Mouse (Mus musculus) layer of hippocampus, postnatal 10 days (tissue): Measurements from ENCODE around the gene Olfr1373. TPM values are rescaled to one million over a fixed set of nuclear protein-coding genes. Genes with fewer than 3 reads are reported as not detected.

Experiments
- DNase-seq, 2 experiments: peaks; one replicate each; pipeline ENCODE4 v3.0.0; 2021; ENCODE audit warnings: low spot score in 2 of 2
- microRNA-seq, 2 experiments: library from miRNA; unstranded; fragments of <30 nt; microRNA quantifications; one replicate each; pipeline ENCODE4 v1.2.0; 2021
- total RNA-seq, 2 experiments: library from RNA; stranded (reverse); gene quantifications; 2 replicates each; pipeline ENCODE4 v1.2.3; 2021

The Olfr1373 gene
- total RNA-seq, 2 experiments from 2014 or later: not detected

DNA sequence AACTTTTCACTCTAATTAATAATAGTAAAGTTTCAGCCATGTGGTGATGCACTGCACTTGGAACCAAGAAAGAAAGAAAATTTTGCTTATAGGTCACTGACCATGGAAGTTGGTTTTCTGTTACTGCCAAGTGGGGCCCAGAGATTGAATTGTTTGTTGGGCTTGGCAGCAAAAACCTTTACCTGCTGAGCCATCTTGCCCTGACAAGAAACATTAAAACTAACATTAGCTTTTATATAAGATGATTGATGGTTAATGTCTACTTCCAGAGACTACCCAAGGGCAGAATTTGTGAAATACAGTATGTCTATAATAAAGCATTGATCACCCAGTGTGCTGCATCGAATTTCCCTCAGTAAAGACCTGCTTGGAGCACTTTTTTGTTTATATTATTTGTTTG lies 38.9 kb downstream of the Olfr1373 start:
- DNase-seq: no peak

DNA sequence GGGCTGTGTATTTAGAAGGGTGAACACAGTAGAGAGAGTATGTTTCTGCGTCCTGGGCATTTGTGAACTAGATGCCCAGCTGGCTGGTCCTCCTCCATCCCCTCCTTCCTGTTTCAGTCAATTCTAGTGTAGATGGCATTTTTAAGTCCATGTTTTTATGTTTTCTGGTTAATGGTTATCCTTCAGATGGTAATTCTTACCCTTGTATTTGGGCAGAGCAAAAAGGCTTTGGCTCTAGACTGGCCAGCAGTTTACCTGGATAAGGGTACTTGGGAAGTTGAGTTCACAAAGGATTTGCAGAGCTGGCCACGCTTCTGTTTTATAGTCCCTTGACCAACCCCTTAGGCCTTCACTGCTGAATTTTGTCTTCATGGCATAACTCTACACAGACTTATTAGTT lies 39.3 kb downstream of the Olfr1373 start:
- no peak for DNase-seq

GRCm38 (mm10) chr11:52105503-52105902 lies 39.8 kb downstream of the Olfr1373 start:
- DNase-seq: no peak

DNA sequence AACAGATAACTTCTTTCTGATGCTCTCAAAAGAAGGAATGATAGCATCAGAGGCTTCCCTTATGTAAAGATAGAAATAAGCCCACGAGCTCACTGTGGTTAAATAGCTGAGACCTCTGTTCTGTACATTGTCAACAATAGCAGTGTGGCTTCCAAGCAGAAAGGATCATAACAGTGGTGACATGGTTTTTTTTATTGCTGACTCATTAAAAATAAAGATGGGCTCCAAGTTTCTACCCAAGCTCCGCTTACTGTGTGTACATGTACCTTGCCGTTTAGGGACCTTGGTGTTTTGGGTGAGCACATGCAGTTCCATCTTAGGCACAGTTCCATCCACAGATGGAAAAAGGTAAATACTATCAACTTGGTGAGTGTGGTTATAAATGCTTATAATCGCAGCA lies 42.4 kb downstream of the Olfr1373 start:
- no peak for DNase-seq

DNA sequence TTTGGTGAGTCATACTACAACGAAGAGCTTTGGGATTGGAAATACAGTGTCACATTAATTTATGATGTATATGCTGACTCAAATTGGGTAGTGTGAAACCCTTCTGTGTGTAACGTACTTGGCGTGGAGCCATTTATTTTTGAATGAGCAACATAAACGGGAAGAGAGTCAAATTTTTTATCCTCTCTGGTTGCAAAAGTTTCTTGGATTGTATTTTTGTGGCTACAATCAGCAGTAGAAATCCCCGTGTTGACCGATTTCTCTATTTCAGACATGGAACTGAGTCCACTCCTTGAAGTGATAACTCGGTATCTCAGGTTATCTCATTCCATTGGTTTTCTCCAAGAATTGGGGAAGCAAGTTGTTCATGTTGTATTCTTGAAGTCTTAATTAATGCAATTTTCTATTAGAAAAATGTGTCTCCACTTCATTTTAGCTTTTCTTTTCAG lies 45.5 kb downstream of the Olfr1373 start:
- no peak for DNase-seq

GRCm38 (mm10) chr11:52099031-52099761 lies 46.1 kb downstream of the Olfr1373 start:
- DNase-seq: peak; percentile 75 to 83

- DNase-seq: peak; percentile 96 to 97
Observed at GRCm38 (mm10) chr11:52098398-52098946, 46.9 kb downstream of the Olfr1373 start, which contains the start of gene Ppp2ca. Ppp2ca (plus strand) TSS chr11:52098681.

DNA sequence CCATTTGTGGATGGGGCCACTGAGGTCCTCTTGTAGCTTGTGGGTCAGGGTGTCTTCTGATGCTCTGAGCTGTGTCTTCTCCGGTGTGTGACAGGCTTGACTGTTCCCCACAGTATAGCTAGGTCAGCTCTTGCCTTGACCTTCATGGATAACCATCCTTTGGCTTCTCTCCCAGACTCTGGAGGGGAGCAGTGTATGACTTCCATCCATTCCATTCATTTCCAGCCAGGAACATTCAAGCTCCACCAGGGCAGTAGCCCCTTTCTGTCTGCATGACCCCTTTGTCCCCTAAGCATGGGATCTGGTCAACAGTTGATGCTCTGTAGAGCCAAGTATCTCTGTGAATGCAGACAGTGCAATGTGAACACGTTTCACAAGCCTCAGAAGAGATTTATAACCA lies 47.7 kb downstream of the Olfr1373 start:
- DNase-seq: no peak

GRCm38 (mm10) chr11:52097016-52097415 lies 48.3 kb downstream of the Olfr1373 start:
- DNase-seq: no peak

Small RNAs within 50 kb of the gene (microRNA-seq; reads per million reads assigned to microRNA genes)
- 0 to 0.45 reads per million in 2 experiments for gene Gm24157
- gene Mir3061: 20.0 to 26.8 reads per million in 2 experiments

Other genes starting within 250 kb of the Olfr1373 start
- gene Cdkn2aipnl, start 177.9 kb downstream of the Olfr1373 start, total RNA-seq: 10 to 100 TPM; 37.4 to 37.8 TPM
- gene Ube2b, start 144.8 kb downstream of the Olfr1373 start, total RNA-seq: 100 to 1,000 TPM; 153 to 159 TPM
- gene Cdkl3, start 141.3 kb downstream of the Olfr1373 start, total RNA-seq: 10 to 100 TPM; 18.8 to 23.4 TPM
- 100 to 1,000 TPM; 139 to 140 TPM for gene Ppp2ca, start 46.8 kb downstream of the Olfr1373 start, total RNA-seq
- gene Olfr1371, start 68.5 kb upstream of the Olfr1373 start, total RNA-seq: not detected
- gene Skp1a, start 86.5 kb upstream of the Olfr1373 start, total RNA-seq: 100 to 1,000 TPM; 464 to 465 TPM
- gene Tcf7, start 137.5 kb upstream of the Olfr1373 start, total RNA-seq: 1 to 10 TPM; 5.9 to 6.7 TPM
- gene Vdac1, start 215.3 kb upstream of the Olfr1373 start, total RNA-seq: 100 to 1,000 TPM; 546 to 556 TPM